In the genomic region with DNA sequence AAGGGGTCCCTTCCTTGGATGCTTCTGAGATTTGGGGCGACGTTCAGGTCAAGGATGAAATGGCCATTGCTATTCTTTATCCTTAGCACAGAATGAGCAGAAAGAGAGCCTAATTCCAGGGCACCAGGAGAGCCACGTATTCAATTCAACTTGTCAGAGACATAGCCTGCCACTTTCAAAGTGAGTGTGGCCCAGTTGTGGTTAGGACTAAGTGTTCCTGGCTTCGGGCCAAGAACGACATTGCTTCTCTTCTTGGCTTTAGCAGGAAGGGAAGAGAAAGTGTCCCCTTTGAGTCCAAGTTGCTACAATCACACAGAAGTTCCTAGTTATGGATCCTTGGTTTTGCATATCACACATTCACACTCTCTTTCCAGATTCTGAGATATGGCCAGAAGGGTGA, we compare ENCODE assay signal across 8 mouse cellular contexts.
A peak's percentile ranks its signal among the peaks of the same experiment; 100 is the strongest.
DNase-seq lines count a peak whose midpoint lies in the region.

No protein-coding gene starts in this region.

- peak; percentile 30 for DNase-seq in embryo, embryonic 10 days (ENCODE audit: low spot score)
- no peak for DNase-seq in embryo, embryonic 9.5 days (ENCODE audit: extremely low spot score)
- peak; percentile 37 for DNase-seq in retina, postnatal 1 day
- no peak for DNase-seq in retina, embryonic 14.5 days (ENCODE audit: low spot score)
- peak; percentile 56 to 61 for DNase-seq in kidney, postnatal 25 days
- DNase-seq in testis, postnatal 14 days (ENCODE audit: low spot score): peak; percentile 36
- DNase-seq in thymus, adult 18-20 months: no peak
- DNase-seq in cerebellum, postnatal 4 days (ENCODE audit: low spot score in 2 of 2): no peak

Comparison
In these comparisons a context has a peak if more than half of its experiments do, and no peak if none do; other contexts are left out.
1. DNase-seq: peak in embryo, embryonic 10 days (single experiment), retina, postnatal 1 day (single experiment), kidney, postnatal 25 days (2 of 2) and testis, postnatal 14 days (single experiment); none in embryo, embryonic 9.5 days (single experiment), retina, embryonic 14.5 days (single experiment), thymus, adult 18-20 months (0 of 2) and cerebellum, postnatal 4 days (0 of 2).